Mouse (Mus musculus) hindbrain, embryonic 10.5 days (tissue): Measurements from ENCODE around the gene Ier5. TPM values are rescaled to one million over a fixed set of nuclear protein-coding genes. Genes with fewer than 3 reads are reported as not detected.
A peak's percentile ranks its signal among the peaks of the same experiment; 100 is the strongest.

Experiments used
- DNase-seq: peaks from one replicate; pipeline ENCODE4 v3.0.0-alpha.2; 2017; ENCODE audit warnings: low spot score
- H3K27ac ChIP-seq: fragments of 300-500 bp; sonication (generic); 2 replicates; pipeline ENCODE4 v1.5.1; 2016; ENCODE audit warnings: mild to moderate bottlenecking, moderate library complexity
- H3K27me3 ChIP-seq: fragments of 300-500 bp; sonication (generic); 2 replicates; pipeline ENCODE4 v1.6.1; 2016; ENCODE audit warnings: mild to moderate bottlenecking; ENCODE audit not compliant: poor library complexity, insufficient read depth, severe bottlenecking
- H3K36me3 ChIP-seq: fragments of 300-500 bp; sonication (generic); 2 replicates; pipeline ENCODE4 v1.6.1; 2016; ENCODE audit warnings: mild to moderate bottlenecking, moderate library complexity
- H3K4me1 ChIP-seq: fragments of 300-500 bp; sonication (generic); replicated peaks from 2 replicates; pipeline ENCODE4 v1.6.1; 2016; ENCODE audit warnings: mild to moderate bottlenecking
- H3K4me3 ChIP-seq: fragments of 300-500 bp; sonication (generic); 2 replicates; pipeline ENCODE4 v1.5.1; 2016; ENCODE audit warnings: mild to moderate bottlenecking, moderate library complexity
- H3K9me3 ChIP-seq: fragments of 300-500 bp; sonication (generic); 2 replicates; pipeline ENCODE4 v1.6.1; 2016; ENCODE audit warnings: mild to moderate bottlenecking, moderate library complexity
- WGBS: fragments of 180-500 bp; shearing (Covaris S2); methylation state at CpG from one replicate; pipeline ENCODE4 v1.1.7; 2016; 5-methylcytosine and 5-hydroxymethylcytosine counted together
- polyA plus RNA-seq: library from polyadenylated mRNA; unstranded; fragments of >200 nt; fragmentation: Nextera tagmentation; extraction: Ambion mirVana; gene quantifications from 2 replicates; pipeline ENCODE4 v1.2.1, GENCODE M21; 2016

Gene Ier5
- polyA plus RNA-seq, 1 experiment from 2014 or later: 7.0 TPM

DNA sequence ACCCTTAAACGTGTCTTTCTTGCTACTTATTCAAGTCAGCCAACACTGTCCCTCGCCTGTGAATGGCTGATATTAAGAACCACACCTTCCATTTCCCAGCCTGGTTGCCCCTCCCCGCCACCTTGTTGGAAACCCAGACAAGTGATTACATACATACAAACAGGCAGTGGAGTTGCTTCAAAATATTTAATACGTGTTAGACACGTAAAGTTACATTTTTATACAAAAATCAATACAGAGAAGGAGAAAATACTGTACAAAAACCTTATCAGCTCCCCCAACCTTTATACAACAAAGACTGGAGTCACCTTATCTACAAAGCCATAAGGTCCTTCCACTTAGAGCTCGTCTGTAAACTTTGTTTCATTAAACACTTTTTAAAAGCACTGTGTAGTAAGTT, 2.1 kb downstream of the Ier5 start:
- H3K27me3 ChIP-seq: peaks cover 5% of the 10 kb centered on the region; the same call in 1 of the 2 replicates
- H3K36me3 ChIP-seq: peaks cover 13% of the 10 kb centered on the region; the same call in 1 of the 2 replicates
- no peak for DNase-seq
- H3K4me3 ChIP-seq: peak overlapping the region; percentile 93
- H3K27ac ChIP-seq: peak overlapping the region; percentile 99; the same call in 1 of the 2 replicates
- peaks cover 39% of the 10 kb centered on the region for H3K4me1 ChIP-seq
- H3K9me3 ChIP-seq: no peaks in the 10 kb centered on the region
- WGBS: 33% methylated on average over 6 of the region's 6 CpGs

GRCm38 (mm10) chr1:155096620-155097261, 2.7 kb downstream of the Ier5 start:
- Histone ChIP-seq H3K27me3 (peaks cover 5% of the 10 kb centered on the region; the same call in 1 of the 2 replicates), H3K27ac (no peak overlapping the region), H3K4me3 (peak overlapping the region; percentile 93), H3K9me3 (no peaks in the 10 kb centered on the region), H3K36me3 (peaks cover 13% of the 10 kb centered on the region; the same call in 1 of the 2 replicates), H3K4me1 (peaks cover 46% of the 10 kb centered on the region)
- DNase-seq: no peak
- WGBS: 84% methylated on average over 4 of the region's 4 CpGs

GRCm38 (mm10) chr1:155093971-155094707, 5.3 kb downstream of the Ier5 start:
- 48% methylated on average over 9 of the region's 9 CpGs for WGBS
- Histone ChIP-seq H3K27ac (no peak overlapping the region), H3K27me3 (peaks cover 5% of the 10 kb centered on the region; the same call in 1 of the 2 replicates), H3K4me1 (peaks cover 52% of the 10 kb centered on the region), H3K9me3 (no peaks in the 10 kb centered on the region), H3K4me3 (no peak overlapping the region), H3K36me3 (peaks cover 13% of the 10 kb centered on the region; the same call in 1 of the 2 replicates)
- no peak for DNase-seq

DNA sequence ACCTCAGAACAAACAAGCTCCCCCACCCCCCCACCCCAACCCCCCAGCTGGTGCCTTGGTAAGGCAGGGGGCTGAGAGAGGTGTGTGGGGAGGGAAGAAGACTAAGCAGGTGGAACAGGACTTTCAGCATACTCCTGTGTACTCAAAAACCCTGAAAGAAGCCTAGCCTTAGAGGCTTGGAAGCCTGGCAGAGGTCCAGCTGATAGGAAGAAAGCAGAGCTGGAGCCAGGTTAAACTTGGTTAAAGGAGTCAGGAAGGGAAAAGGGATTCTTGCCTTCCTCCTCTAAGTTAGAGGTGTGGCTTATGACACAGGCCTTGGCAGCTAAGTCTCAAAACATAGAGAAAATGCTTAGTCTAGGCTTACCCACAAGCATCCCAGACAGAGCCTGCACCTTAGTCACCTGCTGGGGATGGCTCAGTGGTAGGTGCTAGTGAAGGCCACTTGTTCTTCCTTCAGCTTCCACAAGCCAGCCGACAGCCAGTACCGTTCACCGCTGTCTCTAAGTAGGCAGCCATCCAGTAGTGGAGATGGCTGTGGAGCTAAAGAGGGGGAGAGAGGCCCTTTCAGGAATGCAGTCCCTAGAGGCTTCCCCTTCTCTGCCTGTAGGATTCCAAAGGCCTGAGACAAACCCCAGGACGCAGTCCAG, 6.2 kb downstream of the Ier5 start:
- Histone ChIP-seq H3K27ac (peak overlapping the region; percentile 75), H3K4me3 (no peak overlapping the region), H3K4me1 (peaks cover 44% of the 10 kb centered on the region), H3K9me3 (no peaks in the 10 kb centered on the region), H3K27me3 (peaks cover 5% of the 10 kb centered on the region; the same call in 1 of the 2 replicates), H3K36me3 (peaks cover 13% of the 10 kb centered on the region; the same call in 1 of the 2 replicates)
- DNase-seq: no peak
- 23% methylated on average over 4 of the region's 4 CpGs for WGBS

DNA sequence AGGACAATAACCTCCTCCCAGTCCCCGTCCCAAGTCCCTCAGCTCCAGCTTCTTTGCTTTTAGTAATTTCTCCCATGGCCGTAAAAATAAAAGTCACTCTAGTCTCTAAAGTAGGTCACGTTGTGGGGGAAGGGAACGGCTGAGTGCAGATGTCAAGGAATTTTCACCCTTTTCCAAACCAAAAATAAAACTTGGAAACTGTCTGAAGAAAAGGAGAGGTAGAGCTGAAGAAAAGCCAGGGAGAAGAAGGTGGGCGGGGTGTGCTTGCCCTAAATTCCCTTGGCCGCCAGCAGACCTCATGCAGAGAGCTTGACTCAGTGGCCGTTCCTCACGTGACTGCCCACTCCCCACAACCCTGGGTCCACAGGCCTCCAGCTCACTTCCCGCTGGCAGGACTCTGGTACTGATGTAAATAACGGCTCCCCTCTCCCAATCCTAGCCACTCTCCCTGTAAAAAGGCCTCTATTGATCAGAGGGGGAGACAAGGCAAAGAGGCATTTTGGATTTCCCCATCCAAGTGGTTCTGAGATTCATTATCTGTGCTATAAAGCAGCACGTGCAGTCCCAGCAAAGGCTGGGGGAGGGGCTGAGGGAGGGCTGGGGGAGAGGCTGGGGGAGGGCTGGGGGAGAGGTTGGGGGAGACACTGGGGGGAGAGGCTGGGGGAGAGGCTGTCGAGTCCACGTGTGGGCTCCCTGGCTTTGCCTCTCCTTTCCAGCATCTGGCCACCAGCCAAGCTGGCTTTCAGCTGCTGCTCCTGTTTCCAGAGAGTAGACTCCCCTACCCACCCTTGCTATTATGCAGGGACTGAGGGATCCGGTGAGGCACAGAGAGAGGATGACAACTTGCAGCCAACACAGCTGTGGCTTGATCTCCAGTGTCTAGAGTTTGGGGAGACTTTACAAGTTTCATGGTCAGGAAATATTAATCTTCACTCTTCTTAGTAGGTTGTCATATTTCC, 7.3 kb downstream of the Ier5 start:
- H3K4me3 ChIP-seq: no peak overlapping the region
- peaks cover 15% of the 10 kb centered on the region; the same call in 1 of the 2 replicates for H3K27me3 ChIP-seq
- 23% methylated on average over 14 of the region's 14 CpGs for WGBS
- H3K4me1 ChIP-seq: peaks cover 41% of the 10 kb centered on the region
- peaks cover 13% of the 10 kb centered on the region; the same call in 1 of the 2 replicates for H3K36me3 ChIP-seq
- no peaks in the 10 kb centered on the region for H3K9me3 ChIP-seq
- no peak for DNase-seq
- peak overlapping the region; percentile 75 for H3K27ac ChIP-seq

- H3K4me1 ChIP-seq: peaks cover 41% of the 10 kb centered on the region
- no peak overlapping the region for H3K4me3 ChIP-seq
- 80% methylated on average over 7 of the region's 7 CpGs for WGBS
- H3K27me3 ChIP-seq: peaks cover 21% of the 10 kb centered on the region
- no peaks in the 10 kb centered on the region for H3K9me3 ChIP-seq
- H3K27ac ChIP-seq: peak overlapping the region; percentile 75
- H3K36me3 ChIP-seq: peaks cover 13% of the 10 kb centered on the region; the same call in 1 of the 2 replicates
- DNase-seq: no peak
These were observed 8.0 kb downstream of the Ier5 start for GRCm38 (mm10) chr1:155091374-155091841.

DNA sequence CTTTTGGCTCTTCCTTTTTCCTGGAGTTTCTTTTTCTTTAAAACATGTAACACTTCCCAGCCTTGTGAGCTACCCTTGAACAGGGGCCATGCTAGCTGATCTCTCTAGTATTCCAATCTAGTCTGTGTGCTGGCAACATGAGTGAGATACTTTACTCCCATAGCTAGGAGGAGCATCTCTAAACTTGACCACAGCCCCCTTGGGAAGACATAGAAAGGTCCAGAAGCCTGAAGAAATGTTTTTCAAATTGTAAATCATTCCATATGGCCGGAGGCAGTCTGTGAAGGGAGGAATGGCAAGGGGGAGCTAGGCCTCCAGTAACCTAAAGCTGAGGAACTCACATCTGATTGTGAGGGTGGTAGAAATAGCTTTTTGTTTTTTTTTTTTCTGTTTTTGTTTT, 8.7 kb downstream of the Ier5 start:
- H3K27ac ChIP-seq: no peak overlapping the region
- peaks cover 10% of the 10 kb centered on the region; the same call in 1 of the 2 replicates for H3K36me3 ChIP-seq
- H3K9me3 ChIP-seq: no peaks in the 10 kb centered on the region
- no peak for DNase-seq
- no peak overlapping the region for H3K4me3 ChIP-seq
- 85% methylated on average over 1 of the region's 1 CpGs for WGBS
- H3K4me1 ChIP-seq: peaks cover 48% of the 10 kb centered on the region
- peaks cover 28% of the 10 kb centered on the region for H3K27me3 ChIP-seq

GRCm38 (mm10) chr1:155090327-155090726, 9.1 kb downstream of the Ier5 start:
- Histone ChIP-seq H3K27me3 (peaks cover 32% of the 10 kb centered on the region), H3K4me3 (no peak overlapping the region), H3K9me3 (no peaks in the 10 kb centered on the region), H3K4me1 (peaks cover 52% of the 10 kb centered on the region), H3K27ac (no peak overlapping the region), H3K36me3 (0 out of 2 replicates have a peak, but pooled peaks cover 6% of the 10 kb centered on the region)
- no peak for DNase-seq
- WGBS: 93% methylated on average over 7 of the region's 7 CpGs

- no peak for DNase-seq
- no peaks in the 10 kb centered on the region for H3K9me3 ChIP-seq
- H3K27ac ChIP-seq: no peak overlapping the region
- WGBS: 77% methylated on average over 16 of the region's 16 CpGs
- peaks cover 64% of the 10 kb centered on the region for H3K4me1 ChIP-seq
- H3K27me3 ChIP-seq: peaks cover 33% of the 10 kb centered on the region
- H3K4me3 ChIP-seq: no peak overlapping the region
- H3K36me3 ChIP-seq: no peaks in the 10 kb centered on the region
These were observed 10.4 kb downstream of the Ier5 start for GRCm38 (mm10) chr1:155088847-155089603.

- peaks cover 29% of the 10 kb centered on the region for H3K27me3 ChIP-seq
- H3K36me3 ChIP-seq: no peaks in the 10 kb centered on the region
- 91% methylated on average over 4 of the region's 4 CpGs for WGBS
- no peaks in the 10 kb centered on the region for H3K9me3 ChIP-seq
- no peak overlapping the region for H3K4me3 ChIP-seq
- no peak for DNase-seq
- peaks cover 64% of the 10 kb centered on the region for H3K4me1 ChIP-seq
- H3K27ac ChIP-seq: no peak overlapping the region
These were observed 11.4 kb downstream of the Ier5 start for GRCm38 (mm10) chr1:155088046-155088445.

GRCm38 (mm10) chr1:155086893-155087292, 12.5 kb downstream of the Ier5 start:
- peak overlapping the region; percentile 82 for H3K27ac ChIP-seq
- 12% methylated on average over 4 of the region's 4 CpGs for WGBS
- no peak for DNase-seq

More at GRCm38 (mm10) chr1:155086893-155087292, 12.5 kb downstream of the Ier5 start:
- Histone ChIP-seq H3K27me3 (peaks cover 29% of the 10 kb centered on the region), H3K4me1 (peaks cover 64% of the 10 kb centered on the region), H3K36me3 (no peaks in the 10 kb centered on the region), H3K9me3 (no peaks in the 10 kb centered on the region), H3K4me3 (no peak overlapping the region)
